Mouse (Mus musculus) induced T-regulatory cell, adult 2 months (primary cell): ENCODE measurements around the gene Usp49.
"Not testable (repeated sequence)": the region's sequence is repeated elsewhere in the genome, so short reads cannot be mapped to it uniquely, and the experiment has no call there.

Experiments
- DNase-seq: peaks from one replicate; pipeline ENCODE4 v3.0.0-alpha.2; 2012; ENCODE audit warnings: low read depth

Gene Usp49

DNA sequence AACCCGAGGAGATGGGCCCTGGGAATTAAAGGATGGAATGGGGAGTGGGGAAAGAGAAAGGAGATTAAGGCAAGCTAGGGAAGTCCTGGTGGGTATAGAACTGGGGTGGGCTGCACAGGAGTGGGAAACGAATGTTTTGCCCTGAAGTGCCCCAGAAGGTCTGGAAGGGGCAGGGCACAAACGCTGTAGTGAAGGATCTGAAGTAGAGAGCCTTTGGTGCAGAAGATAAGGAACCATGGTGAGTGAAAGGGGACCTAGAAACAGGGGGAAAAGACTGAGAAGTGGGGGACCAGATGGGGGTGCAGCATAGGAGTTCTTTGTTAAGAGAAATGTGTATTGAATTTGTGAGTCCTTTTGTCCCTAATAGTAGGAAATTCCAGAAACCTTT lies at the start of gene Usp49:
Gene Usp49 (plus strand): TSS at position 13 of the 388 bp plus-strand sequence.
- DNase-seq = no peak

DNA sequence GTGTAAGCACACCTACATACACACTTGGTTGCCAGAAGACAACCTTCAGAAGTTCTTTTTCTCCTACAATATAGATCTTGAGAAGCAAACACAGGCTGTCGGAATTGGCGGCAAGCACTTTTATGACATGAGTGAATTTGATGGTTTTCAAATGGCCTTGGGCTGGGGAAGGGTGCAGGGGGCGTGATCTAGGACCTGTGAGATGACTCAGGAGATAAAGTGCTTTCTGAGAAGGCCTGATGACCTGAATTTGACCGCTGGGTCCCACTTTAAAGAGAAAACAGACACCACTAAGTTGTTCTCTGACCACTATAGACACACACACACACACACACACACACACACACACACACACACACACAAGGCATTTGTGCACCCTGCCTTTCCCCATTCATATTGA lies 49.5 kb upstream of the Usp49 start:
- DNase-seq = no peak

DNA sequence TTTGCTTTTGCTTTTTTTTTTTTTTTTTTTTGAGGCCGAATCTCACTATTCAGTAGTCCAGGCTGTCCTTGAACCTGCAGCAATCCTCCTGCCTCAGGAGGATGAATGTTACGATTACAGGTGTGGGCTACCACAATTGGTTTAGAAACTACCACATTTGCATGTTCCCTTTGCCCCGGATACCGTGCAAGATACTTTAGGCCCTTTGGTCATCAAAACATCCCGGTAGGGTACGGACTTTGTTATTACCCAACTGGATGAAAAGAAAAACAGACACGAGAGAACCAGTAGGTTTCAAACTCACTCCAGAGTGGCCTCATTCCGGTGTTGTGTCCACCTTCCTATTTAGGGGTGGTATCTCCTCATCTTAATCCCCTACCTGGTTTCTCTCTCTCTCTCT lies 42.0 kb upstream of the Usp49 start:
- DNase-seq = no peak

DNA sequence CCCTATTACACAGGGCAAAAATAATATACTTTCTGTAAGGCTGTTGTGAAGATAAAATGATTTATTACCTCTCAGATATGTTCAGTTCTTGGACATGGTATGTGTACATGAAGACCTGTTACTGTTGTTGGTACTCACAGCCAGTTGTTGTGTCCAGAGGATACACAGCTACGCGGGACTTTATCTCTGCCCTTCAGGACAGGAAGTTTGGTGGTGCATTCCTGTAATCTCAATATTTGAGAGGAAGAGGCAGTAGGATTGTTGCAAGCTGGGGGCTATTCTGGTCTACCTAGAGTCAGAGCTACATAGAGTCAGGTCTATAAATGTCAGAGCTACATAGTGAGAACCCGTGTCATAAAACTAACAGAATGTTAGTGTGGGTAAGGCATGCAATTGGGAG lies 39.4 kb upstream of the Usp49 start:
- DNase-seq = no peak

DNA sequence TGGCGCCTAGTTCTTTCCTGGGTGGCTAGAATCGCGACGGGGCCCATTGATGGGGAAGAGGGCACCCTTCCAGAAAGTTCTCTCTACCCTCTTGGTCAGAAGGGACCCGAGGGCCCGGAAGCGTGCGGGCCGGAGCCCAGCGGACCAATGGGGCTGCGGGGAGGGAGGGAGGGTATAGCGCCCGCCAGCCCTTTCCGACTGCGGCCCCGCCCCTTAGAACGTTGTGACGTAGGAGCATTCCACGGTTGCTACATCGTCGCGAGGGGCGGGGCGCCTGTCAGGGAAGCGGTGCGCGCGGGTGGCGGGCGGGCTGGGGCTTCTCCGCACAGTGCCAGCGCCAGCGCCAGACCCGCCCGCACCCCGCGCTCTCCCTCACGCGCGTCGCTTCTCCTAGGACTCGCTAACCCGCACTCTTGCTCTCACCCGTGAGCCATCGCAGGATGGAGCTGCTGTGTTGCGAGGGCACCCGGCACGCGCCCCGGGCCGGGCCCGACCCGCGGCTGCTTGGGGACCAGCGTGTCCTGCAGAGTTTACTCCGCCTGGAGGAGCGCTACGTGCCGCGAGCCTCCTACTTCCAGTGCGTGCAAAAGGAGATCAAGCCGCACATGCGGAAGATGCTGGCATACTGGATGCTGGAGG lies 37.2 kb upstream of the Usp49 start:
- DNase-seq = peak; percentile 98

DNA sequence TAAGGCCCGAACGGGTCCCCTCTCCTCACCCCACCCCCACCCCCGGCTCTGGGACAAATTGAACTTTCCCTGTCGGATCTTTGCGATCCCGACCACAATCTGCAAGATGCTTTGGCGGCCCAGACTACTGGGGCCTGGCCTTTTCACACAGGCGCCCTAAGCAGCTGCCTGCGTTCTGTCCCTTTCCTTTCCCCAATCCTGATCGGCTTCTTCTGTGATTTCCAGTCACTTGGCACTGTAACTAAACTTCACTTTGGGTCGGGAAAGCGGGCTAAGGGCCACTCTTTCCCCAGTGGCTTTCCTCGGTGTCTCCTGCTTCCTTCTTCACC lies 36.7 kb upstream of the Usp49 start:
- DNase-seq = no peak

DNA sequence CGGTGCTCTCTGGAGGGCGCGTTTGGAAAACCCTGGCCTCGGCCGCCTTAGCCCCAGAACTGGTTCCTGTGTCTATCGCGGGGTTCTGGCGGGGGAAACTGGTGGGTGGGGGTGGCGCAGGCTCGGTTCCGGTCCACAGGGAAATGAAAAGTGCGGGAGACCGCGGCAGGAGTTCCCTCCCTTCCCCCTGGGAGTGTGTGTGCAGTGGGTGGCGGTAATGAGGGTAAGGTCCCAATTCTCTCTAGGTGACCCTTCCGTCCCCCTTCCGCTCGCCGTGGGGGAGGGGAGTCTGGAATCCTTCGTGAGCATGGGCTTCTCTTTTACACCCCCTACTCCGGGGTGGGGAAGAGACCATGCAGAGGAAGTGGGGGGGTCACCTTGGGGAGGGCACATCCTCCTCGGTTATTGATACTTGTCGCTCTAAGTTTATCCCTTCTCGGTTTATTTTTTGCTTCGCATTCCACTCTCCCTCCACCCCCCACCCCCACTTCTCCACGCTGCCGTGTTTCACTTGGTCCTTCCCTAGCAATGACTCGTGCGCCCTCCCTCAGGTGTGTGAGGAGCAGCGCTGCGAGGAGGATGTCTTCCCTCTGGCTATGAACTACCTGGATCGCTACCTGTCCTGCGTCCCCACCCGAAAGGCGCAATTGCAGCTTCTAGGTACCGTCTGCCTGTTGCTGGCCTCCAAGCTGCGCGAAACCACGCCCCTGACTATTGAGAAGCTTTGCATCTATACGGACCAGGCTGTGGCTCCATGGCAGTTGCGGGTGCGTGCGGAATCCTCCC lies 36.1 kb upstream of the Usp49 start:
- DNase-seq = peak; percentile 70

DNA sequence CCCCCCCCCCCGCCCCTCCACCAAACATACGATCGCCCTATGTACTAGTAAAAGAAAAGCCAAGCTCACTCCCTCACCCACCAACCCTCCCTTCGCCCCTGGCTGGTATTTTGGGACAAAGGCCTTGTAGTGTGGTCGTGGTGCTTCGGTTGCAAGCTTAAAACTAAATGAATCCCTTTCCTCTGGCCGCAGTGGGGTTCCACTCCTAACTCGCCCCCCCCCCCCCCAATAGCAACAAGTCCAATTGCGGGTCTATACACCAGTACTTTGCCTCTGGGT lies 35.6 kb upstream of the Usp49 start:
- DNase-seq = no peak

DNA sequence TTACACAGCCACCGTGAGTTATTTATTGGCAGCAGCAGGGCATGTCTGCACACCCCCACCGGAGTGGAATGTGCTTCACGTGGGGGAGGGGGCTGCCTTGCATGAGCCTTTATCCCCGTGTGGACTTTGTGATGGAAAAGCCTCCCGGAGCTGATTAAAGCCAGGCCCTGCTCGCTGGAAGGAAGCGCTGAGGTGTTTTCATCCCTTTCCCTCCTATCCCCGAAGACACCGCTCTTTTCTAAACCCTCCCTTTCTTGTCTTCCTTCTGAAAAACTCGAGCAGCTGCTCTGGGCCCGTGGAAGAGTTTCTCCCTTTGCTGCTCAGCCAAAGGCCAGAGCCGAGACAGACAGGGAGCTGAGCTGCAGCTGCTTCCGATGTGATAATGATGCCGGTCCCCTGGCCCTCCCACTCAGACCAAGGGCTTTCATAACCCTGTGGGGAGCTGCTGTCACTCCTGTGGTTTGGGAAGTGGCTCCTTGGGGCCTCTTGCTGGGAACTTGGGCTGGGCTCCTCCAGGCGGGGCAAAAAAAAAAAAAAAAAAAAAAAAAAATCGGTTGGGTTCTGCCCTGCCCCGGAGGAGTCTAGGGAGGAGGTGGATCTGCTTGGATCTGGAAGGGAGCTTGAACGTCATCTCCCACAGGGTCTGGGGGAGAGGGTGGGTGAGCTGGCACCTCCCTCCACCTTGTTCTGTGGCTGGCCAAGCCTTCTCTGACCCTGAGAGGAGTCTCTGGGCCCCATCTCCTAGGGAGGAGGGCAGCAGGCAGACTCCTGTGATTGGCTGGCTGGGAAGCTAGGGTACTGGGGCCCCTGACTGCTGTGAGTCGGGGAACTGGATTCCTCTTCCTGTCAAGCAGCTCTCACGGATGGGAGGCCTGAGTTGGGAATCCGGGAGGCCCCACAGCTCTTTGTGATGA lies 35.0 kb upstream of the Usp49 start:
- DNase-seq = peak; percentile 64

DNA sequence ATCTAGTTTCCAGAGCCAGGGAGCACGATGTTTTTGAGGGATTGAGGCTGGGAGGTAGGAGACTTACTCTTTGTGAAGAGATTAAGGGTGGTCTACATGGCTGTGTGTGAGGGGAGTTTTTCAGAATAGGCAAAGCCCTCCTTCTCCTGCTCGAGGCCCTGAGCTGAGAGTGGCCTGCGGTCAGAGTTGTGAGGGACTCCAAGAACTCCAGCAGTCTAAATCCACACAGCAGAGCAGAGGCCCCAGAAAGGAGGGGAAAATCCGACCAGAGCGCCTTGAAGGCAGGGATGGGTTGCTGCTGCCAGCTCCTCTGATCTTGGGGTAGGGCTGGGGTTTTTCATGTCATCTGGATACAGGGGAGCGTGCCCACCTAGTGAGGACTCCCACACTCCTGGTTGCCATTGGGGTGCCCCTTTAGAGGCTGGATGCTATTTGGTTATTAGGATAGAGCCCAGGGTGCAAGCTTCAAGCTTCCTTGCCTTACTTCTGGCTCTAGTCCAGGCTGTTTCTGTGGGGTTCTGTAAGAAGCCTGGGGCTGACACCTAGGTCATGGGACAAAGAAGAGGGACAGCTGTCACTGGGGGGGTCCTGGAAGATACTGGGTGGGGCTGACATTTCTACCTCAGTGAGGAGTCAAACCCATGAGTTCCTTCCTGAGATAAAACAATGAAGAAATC lies 34.2 kb upstream of the Usp49 start:
- DNase-seq = peak; percentile 38

DNA sequence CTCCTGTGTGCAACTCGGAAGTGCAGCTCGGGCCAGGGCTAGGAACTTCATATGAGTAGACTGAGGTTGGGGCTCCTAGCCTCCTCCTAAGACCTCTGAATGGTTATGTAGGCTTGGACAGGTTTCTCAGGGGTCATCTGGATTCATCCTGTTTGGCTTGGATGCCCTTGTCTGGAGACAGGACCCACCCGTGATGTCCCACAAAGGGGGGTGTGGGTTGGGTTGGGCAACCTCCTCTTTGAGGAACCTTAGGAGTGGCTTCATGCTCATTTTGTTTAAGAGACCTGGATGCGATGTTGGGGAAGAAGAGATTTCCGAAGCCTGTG lies 33.7 kb upstream of the Usp49 start:
- no peak for DNase-seq

DNA sequence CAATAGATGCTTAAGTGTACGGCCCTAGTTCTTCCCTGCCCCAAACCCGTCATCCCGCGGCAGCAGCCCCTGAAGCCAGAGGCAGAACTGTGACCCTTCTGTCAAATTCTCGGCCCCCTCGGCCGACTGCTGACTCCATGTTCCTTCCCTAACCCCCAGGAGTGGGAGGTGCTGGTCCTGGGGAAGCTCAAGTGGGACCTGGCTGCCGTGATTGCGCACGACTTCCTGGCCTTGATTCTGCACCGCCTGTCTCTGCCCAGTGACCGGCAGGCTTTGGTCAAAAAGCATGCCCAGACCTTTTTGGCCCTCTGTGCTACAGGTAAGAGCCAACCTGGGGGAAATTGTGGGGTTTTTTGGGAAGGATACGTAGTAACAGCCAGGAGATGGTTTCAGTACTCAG lies 33.2 kb upstream of the Usp49 start:
- DNase-seq = peak; percentile 44

DNA sequence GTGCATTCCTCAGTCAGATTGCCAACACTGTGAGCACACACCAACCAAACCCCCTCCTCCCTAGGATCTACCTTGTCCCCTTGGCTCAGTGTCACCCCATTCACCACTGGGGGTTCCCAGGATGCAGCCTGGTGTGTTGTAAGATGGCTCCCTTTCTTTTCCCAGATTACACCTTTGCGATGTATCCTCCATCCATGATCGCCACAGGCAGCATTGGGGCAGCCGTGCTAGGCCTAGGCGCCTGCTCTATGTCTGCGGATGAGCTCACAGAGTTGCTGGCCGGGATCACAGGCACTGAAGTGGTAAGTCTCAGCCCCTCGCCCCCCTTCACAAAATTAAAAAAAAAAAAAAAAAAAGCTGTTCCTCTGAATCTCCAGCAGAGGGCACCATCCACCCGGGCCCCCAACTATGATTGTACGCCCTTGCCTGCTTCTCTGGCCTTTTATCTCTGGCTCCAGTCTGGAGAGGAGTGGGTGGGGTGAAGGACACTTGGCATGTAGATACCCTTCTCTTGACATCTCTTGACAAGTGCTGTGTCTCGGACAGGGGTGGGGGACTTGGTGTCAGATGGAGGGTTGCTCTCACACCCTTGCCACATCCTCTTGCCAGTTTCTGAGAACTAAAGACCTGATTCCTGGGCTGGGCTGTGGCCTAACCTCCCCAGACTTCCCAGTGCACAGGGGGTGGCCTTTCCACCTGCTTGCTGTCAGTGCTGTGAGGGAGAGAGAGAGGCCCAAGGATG lies 32.5 kb upstream of the Usp49 start:
- DNase-seq = peak; percentile 85

DNA sequence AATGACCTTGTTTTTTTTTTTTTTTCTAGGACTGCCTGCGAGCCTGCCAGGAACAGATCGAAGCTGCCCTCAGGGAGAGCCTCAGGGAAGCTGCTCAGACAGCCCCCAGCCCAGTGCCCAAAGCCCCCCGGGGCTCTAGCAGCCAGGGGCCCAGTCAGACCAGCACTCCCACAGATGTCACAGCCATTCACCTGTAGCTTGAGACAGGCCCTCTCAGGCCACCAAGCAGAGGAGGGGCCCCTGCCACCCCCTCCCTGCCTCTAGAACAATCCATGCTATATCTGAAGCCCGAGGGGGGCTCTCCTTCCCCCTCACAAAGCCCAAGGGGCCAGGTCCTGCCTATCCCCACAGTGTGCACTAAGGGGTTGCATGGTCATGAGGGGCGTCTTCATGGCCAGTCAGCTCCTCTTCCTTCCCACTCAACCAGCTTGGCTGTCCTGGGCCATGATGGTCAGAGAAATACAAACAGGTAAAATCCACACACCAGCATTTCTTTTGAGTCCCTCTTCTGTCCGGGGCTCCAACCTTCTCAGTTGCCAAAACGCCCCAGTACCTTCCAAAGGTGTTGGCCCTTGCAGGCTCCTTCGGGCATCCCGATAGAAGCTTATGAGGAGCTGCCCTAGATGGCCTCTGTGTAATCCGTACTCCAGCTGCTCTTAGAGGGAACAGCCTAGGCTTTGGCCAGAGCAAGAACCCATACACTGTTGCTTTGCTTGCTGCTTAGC lies 31.7 kb upstream of the Usp49 start:
- DNase-seq = not testable (repeated sequence)

DNA sequence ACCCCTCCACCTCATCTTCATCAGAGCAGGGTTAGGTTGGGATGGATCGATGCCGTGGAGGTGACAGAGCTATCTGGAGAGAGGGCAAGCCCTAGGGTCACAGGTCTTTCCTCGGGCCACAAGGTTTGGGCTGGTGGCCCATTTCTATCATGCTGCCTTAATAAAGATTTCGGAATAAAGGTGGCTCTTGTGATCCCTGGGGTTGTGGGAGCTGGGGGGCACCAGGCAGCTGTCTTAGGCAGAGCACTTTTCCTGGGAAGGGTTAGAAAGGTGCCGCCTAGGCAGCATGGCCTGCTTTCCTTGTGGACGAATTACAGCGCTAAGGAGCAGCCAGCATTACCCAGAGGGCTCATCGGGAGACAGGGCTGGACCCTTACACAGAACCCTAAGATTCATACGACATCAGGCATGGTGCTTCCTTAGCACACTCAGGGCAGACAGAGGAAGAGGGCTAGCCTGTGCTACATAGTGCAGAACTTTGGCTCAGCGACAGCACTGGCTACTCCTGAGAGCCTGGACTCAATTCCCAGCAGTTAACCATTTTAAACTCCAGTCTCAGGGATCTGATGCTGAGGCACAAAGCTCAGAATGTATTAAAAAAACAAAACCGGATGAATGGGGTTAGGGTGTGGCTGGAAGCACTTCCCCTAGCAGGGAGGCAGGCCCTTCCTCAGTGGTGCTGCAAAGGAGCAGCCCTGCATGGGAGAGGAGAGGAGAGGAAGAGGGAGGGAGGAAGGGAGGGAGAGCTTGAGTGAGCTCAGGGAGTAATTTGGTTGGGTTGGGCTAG lies 30.8 kb upstream of the Usp49 start:
- peak; percentile 72 for DNase-seq

DNA sequence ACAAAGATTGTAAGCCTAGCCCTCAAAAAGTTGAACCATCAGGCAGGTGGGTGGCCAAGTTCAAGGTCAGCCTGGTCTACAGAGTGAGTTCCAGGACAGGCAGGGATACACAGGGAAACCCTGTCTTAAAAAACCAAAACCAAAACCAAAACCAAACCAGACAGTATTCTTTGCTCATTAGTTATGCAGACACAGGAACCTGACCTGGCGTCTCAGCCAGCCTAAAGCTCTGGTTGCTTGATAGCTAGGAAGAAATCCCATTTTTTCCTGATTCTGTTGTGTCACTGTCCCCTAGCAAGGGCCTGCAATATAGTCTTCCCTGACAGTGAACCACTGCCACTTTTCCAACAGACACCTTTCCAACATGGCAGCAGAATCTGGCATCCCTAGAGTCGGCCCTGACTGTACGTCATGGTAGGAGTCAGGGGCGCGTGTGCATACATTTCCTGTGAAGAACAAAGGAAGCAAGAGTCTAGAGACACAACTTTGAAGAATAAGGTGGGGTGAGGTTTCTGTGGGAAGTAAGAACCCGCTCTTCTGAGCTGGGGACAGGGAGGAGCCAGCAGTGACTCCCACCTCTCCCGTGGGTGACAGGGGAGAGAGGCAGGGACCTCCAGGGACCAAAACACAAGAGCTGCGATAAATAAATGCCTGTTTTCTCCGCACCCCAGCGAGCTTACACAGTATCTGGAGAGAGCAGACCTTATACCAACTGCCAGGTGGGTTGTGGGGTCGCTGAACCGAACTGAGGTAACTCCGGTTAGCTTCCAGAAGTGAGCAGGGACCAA lies 29.7 kb upstream of the Usp49 start:
- DNase-seq = peak; percentile 81

DNA sequence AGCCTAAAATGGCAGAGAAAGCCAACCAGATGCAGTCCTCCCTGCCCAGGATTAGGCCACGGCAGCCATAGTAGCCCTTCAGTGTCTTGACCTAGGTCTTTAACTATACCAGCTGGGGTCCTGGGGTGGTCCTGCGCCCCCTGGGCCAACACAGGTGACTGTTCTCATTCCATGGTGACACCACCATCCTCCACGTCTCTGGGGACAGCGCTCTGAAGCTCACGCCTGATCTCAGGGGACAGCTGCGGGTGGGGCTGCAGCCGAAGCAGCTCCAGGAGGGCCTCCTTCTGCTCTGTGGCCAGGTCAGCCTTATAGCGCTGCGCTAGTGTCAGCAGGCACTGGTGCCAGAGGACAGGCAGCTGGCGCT lies 29.1 kb upstream of the Usp49 start:
- no peak for DNase-seq

DNA sequence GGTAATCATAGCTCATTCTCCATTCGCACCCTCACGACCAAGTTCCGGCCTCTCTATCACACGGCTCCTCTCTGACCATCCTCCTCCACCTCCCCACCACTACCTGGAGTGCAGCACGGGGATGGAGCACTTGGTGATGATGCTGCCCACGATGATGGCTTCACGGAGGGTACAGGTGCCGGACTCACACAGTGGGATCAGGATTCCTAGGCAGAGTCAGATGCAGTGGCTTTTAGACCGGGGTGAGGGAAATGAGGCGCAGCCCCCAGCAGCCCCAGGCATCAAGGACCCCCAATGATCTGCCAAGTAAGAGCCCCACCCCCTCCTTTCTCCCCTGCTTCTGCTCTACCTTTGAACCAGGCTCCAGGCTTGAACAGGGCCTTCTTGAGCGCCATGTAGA lies 28.2 kb upstream of the Usp49 start:
- DNase-seq = no peak

DNA sequence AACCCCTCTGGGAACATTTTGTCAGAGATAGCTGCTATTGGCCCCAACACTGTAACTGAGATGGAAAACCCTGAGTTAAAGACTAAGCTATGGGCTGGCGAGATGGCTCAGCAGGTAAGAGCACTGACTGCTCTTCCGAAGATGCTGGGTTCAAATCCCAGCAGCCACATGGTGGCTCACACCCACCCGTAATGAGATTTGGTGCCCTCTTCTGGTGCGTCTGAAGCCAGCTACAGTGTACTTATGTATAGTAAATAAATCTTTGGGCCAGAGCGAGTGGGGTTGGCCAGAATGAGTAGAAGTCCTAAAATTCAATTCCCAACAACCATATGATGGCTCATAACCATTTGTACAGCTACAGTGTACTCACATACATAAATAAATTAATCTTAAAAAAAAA lies 24.3 kb upstream of the Usp49 start:
- peak; percentile 71 for DNase-seq

DNA sequence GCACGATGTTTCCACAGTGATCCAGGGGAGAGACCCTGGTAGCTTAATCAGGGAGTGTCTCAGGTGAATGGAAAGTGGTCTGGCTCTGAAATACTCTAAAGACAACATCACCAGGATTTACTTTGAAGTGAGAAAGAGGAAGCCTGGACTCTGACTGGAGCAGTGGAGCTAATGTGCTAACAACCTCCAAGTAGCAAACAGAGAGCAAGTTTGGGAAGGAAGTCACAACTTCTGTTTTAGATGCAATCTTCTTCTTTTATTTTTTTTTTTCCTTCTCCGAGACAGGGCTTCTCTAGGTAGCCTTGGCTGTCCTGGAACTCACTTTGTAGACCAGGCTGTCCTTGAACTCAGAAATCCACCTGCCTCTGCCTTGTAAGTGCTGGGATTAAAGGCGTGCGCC lies 21.3 kb upstream of the Usp49 start:
- DNase-seq = no peak
